Mouse (Mus musculus): ENCODE measurements at regions not wholly inside any gene's neighbourhood (a gene's known extent, or its start where the extent isn't known, plus 50 kb on each side); places are given as distances from the start of the nearest gene placed in this dataset.

DNA sequence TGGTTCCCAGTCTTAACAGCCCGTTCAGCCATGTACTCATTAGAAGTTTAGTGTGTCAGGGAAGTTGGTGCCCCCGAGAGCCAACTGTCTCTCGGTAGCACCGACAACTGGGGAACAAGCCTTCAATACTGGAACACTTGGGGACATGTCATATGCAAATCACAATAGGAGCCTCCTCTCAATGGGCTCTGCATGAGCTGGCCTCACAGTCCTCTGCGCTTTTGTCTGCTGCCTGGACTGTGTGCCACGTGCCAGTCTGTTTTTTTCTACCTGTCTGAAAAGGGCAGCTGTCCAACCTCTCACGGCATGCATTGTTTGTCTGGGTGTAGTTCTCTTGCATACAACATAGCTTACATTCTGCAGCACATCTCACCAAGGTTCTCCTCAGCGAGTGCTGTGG lies 161.7 kb downstream of the Med10 start:
- Histone ChIP-seq H3K4me1 (ENCODE audit: control insufficient read depth in 1 of 2, insufficient read depth in 2 of 2) (no peaks in the 10 kb centered on the region), H3K79me2 (replicated peaks; ENCODE audit: control insufficient read depth, extremely low read depth, insufficient read depth, poor library complexity, severe bottlenecking) (no peaks in the 10 kb centered on the region), H3K9me3 (replicated peaks; ENCODE audit: low read length) (peaks cover 86% of the 10 kb centered on the region), H3K36me3 (replicated peaks in 1 of 2; ENCODE audit: control insufficient read depth in 1 of 2, insufficient read depth in 1 of 2, low read length in 1 of 2) (no peaks in the 10 kb centered on the region), H3K27me3 (replicated peaks) (no peaks in the 10 kb centered on the region), H3K27ac (ENCODE audit: insufficient read depth, low read depth) (no peak overlapping the region), H3K9ac (ENCODE audit: insufficient read depth, low read depth) (no peak overlapping the region), H3K4me2 (ENCODE audit: insufficient read depth, low read depth, poor library complexity, severe bottlenecking) (no peak overlapping the region), H3K4me3 (replicated peaks in 1 of 3; ENCODE audit: low read depth in 2 of 3, low read length in 2 of 3, poor library complexity in 1 of 3) (no peak overlapping the region)
- no peak for DNase-seq (ENCODE audit: extremely low read depth)
- TF ChIP-seq HCFC1 (IDR thresholded peaks at IDR 0.05; ENCODE audit: low read depth, low read length) (no peak), USF1 (IDR thresholded peaks at IDR 0.05; ENCODE audit: low read depth, low read length) (no peak), GABPA (IDR thresholded peaks at IDR 0.05; ENCODE audit: insufficient replicate concordance, low read depth, low read length) (no peak), TBP (conservative IDR thresholded peaks at IDR 0.05; ENCODE audit: low read depth, low read length) (no peak), PAX5 (IDR thresholded peaks at IDR 0.05; ENCODE audit: low read length) (no peak), ZMIZ1 (IDR thresholded peaks at IDR 0.05; ENCODE audit: low read depth, low read length) (no peak), IRF4 (IDR thresholded peaks at IDR 0.05; ENCODE audit: low read depth, low read length) (no peak), ZC3H11A (IDR thresholded peaks at IDR 0.05; ENCODE audit: low read depth, low read length) (no peak), CHD1 (IDR thresholded peaks at IDR 0.05; ENCODE audit: low read depth, low read length) (no peak)
- in situ Hi-C loops (cut with MboI; ENCODE audit: low pct_ligation_motif_present, low pct_unique_long_range_greater_than_20kb, low sequenced_read_pairs) (no loop called here), dilution Hi-C loops (cut with MboI; ENCODE audit: extremely low pct_ligation_motif_present, extremely low pct_unique_long_range_greater_than_20kb, low sequenced_read_pairs) (no loop called here)

DNA sequence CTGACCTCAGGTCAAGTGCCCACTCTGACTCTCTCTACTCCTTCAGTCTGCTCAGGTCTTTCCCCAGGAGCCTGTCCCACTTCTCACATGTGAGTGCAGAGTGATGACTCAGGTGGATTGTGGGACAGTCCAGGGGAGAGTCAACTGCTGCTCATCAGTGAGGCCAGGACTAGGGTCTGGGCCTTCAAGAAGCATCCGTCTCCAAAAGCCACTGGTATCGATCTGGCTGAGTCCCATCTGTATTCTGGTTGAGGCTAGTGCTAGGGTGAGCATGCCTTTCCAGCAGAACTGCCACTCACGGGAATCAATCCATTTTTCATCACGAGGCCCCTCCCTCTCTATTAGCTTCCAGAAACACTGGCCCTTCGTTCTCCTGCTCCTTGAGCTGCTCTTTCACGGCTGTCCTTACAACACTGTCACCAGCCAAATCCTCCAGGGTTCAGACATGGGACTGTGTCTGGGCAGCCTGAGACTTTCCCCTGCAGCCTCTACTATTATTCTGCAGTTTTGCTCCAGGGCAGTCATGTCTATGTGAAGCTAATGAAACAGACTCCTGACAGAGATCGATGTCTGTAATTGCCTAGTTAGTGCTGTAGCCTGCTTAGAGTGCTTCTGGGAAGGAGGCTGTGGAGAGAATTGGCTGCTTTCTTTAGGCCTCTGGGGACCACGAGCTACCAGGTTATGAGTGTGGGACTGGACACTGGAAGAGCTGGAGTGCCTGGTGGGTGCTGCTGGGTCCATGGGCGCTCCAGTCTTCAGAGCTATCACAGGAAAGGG lies 169.3 kb downstream of the Med10 start:
- TF ChIP-seq E2F4 (IDR thresholded peaks at IDR 0.05; ENCODE audit: insufficient replicate concordance, low read depth, low read length) (no peak), ETS1 (conservative IDR thresholded peaks at IDR 0.05; ENCODE audit: low read depth, low read length) (no peak), IRF4 (IDR thresholded peaks at IDR 0.05; ENCODE audit: low read depth, low read length) (no peak), MXI1 (IDR thresholded peaks at IDR 0.05; ENCODE audit: low read depth, low read length) (no peak), PAX5 (IDR thresholded peaks at IDR 0.05; ENCODE audit: low read length) (no peak)
- Histone ChIP-seq H3K4me1 (ENCODE audit: control insufficient read depth in 1 of 2, insufficient read depth in 2 of 2) (no peaks in the 10 kb centered on the region), H3K27me3 (replicated peaks) (no peaks in the 10 kb centered on the region), H3K4me3 (replicated peaks in 1 of 3; ENCODE audit: low read depth in 2 of 3, low read length in 2 of 3, poor library complexity in 1 of 3) (no peak overlapping the region), H3K9me3 (replicated peaks; ENCODE audit: low read length) (peaks cover 65% of the 10 kb centered on the region), H3K36me3 (replicated peaks in 1 of 2; ENCODE audit: control insufficient read depth in 1 of 2, insufficient read depth in 1 of 2, low read length in 1 of 2) (no peaks in the 10 kb centered on the region), H3K4me2 (ENCODE audit: insufficient read depth, low read depth, poor library complexity, severe bottlenecking) (no peak overlapping the region), H3K79me2 (replicated peaks; ENCODE audit: control insufficient read depth, extremely low read depth, insufficient read depth, poor library complexity, severe bottlenecking) (no peaks in the 10 kb centered on the region), H3K9ac (ENCODE audit: insufficient read depth, low read depth) (no peak overlapping the region), H3K27ac (ENCODE audit: insufficient read depth, low read depth) (no peak overlapping the region)
- in situ Hi-C loops (cut with MboI; ENCODE audit: low pct_ligation_motif_present, low pct_unique_long_range_greater_than_20kb, low sequenced_read_pairs), result no loop called here
- no peak for DNase-seq (ENCODE audit: extremely low read depth)
- dilution Hi-C loops (cut with MboI; ENCODE audit: extremely low pct_ligation_motif_present, extremely low pct_unique_long_range_greater_than_20kb, low sequenced_read_pairs), result no loop called here

DNA sequence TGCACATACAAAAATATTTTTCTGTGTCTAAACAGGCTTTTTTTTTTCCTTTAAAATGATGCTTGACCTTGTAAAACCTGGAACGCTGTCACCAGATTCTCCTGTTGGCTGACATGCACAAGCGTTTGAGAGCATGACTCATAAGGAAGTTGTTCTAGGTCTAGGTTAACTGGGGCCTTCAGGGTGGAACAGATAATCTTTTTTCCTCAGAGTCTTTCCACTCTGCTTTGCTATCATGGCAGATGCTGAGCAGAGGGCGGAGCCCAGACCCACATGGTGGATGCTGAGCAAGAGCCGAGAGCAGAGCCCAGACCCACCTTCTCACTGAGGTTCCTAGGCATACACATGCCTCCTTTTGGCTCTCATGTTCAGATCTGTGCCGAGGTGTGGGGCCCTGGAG lies 172.6 kb downstream of the Med10 start:
- TF ChIP-seq CHD2 (IDR thresholded peaks at IDR 0.05; ENCODE audit: low read length), result no peak
- TF ChIP-seq ZKSCAN1 (IDR thresholded peaks at IDR 0.05; ENCODE audit: borderline replicate concordance, low read depth, low read length), result no peak
- TF ChIP-seq MAFK (IDR thresholded peaks at IDR 0.05; ENCODE audit: insufficient replicate concordance, low read length), result no peak
- TF ChIP-seq RCOR1 (conservative IDR thresholded peaks at IDR 0.05; ENCODE audit: low read depth, low read length), result no peak
- no peak for TF ChIP-seq JUN (IDR thresholded peaks at IDR 0.05; ENCODE audit: insufficient read depth, low read depth, low read length)
- TF ChIP-seq USF1 (IDR thresholded peaks at IDR 0.05; ENCODE audit: low read depth, low read length), result no peak
- no peak for TF ChIP-seq MAZ (IDR thresholded peaks at IDR 0.05; ENCODE audit: low read depth, low read length)
- TF ChIP-seq TBP (conservative IDR thresholded peaks at IDR 0.05; ENCODE audit: low read depth, low read length), result no peak
- no peak for TF ChIP-seq POLR2AphosphoS2 (IDR thresholded peaks at IDR 0.05; ENCODE audit: low read depth, low read length)
- dilution Hi-C loops (cut with MboI; ENCODE audit: extremely low pct_ligation_motif_present, extremely low pct_unique_long_range_greater_than_20kb, low sequenced_read_pairs), result no loop called here

More for the DNA sequence above, 172.6 kb downstream of the Med10 start:
- Histone ChIP-seq H3K79me2 (replicated peaks; ENCODE audit: control insufficient read depth, extremely low read depth, insufficient read depth, poor library complexity, severe bottlenecking) (no peaks in the 10 kb centered on the region), H3K9ac (ENCODE audit: insufficient read depth, low read depth) (no peak overlapping the region), H3K36me3 (replicated peaks in 1 of 2; ENCODE audit: control insufficient read depth in 1 of 2, insufficient read depth in 1 of 2, low read length in 1 of 2) (no peaks in the 10 kb centered on the region), H3K4me1 (ENCODE audit: control insufficient read depth in 1 of 2, insufficient read depth in 2 of 2) (no peaks in the 10 kb centered on the region), H3K27me3 (replicated peaks) (no peaks in the 10 kb centered on the region), H3K4me2 (ENCODE audit: insufficient read depth, low read depth, poor library complexity, severe bottlenecking) (no peak overlapping the region), H3K27ac (ENCODE audit: insufficient read depth, low read depth) (no peak overlapping the region), H3K9me3 (replicated peaks; ENCODE audit: low read length) (peaks cover 62% of the 10 kb centered on the region), H3K4me3 (replicated peaks in 1 of 3; ENCODE audit: low read depth in 2 of 3, low read length in 2 of 3, poor library complexity in 1 of 3) (no peak overlapping the region)
- in situ Hi-C loops (cut with MboI; ENCODE audit: low pct_ligation_motif_present, low pct_unique_long_range_greater_than_20kb, low sequenced_read_pairs), result loop anchor here (25.0 kb wide), 1 partner anchor 288 kb away; no protein-coding TSS in a partner anchor
- DNase-seq (ENCODE audit: extremely low read depth), result no peak
